Mouse (Mus musculus): ENCODE results near the gene Ptprh. TPM values are rescaled to one million over a fixed set of nuclear protein-coding genes. Genes with fewer than 3 reads are reported as not detected.

The Ptprh gene
- not detected in 2 replicates for polyA plus RNA-seq (2014; fragmentation: Nextera tagmentation; extraction: Ambion mirVana)

DNA sequence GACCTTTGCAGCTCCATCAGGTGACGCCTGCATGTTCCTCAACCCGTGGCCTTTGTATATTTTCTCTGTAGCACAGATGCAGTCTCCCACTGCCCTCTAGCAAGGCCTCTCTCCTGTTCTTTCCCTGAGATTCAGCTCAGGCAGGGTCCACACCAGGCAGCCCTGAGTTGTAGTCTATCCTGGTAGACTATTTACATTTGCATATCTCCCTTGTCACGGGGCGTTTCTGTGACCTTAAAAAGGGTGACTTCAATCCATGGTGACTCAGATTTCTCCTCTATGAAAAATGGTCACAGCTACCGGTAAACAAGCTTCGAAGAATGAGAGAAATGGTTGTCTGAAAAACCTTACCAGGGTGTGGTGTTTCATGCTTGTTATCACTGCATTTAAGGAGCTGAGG lies at the start of gene Ptprh:
Gene Ptprh (minus strand): TSS at position 169 of the 400 bp plus-strand sequence.
- no peak within 1 kb of the TSS for H3K27ac ChIP-seq (replicated peaks; ENCODE audit: low read depth, low read length)
- H3K36me3 ChIP-seq (ENCODE audit: control insufficient read depth, insufficient read depth, low read length): no peaks in the 10 kb centered on the region
- no peak for ATAC-seq (ENCODE audit: insufficient number of reproducible peaks, low FRiP score, low TSS enrichment, low read depth)
- H3K4me1 ChIP-seq (ENCODE audit: control insufficient read depth, insufficient read depth, low read length): no peaks in the 10 kb centered on the region
- DNase-seq (ENCODE audit: low spot score): no peak
- WGBS: 78% methylated on average over 6 of the region's 6 CpGs
- peaks cover 3% of the 10 kb centered on the region; the same call in 1 of the 2 replicates for H3K9me3 ChIP-seq (ENCODE audit: control insufficient read depth, low read length)
- no peak within 1 kb of the TSS for H3K4me2 ChIP-seq (ENCODE audit: low read depth, severe bottlenecking)
- no peaks in the 10 kb centered on the region for H3K27me3 ChIP-seq (ENCODE audit: control insufficient read depth, insufficient read depth, low read length)
- H3K4me3 ChIP-seq (ENCODE audit: low read depth, low read length): no peak within 1 kb of the TSS
- H3K9ac ChIP-seq (ENCODE audit: low read length): no peak within 1 kb of the TSS

DNA sequence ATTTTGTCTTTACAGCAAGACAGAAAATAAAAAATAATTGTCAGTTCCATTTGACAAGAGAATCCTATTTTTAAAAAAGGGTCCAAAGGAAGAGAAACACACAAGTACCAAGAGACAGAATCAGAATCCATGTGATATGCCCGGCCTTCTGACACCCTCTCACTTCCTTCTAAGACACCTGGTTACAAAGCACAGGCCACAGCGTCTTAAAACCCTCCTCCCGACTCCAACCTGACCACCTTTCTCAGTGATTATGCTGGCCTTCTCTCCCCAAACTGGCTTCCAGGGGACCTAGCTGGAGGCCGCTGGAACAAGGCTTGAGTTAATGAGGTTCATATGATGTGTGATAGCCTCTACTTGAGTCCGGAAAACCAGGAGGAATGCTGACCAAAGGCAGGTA lies 49.5 kb upstream of the Ptprh start:
- Histone ChIP-seq H3K27me3 (ENCODE audit: control insufficient read depth, insufficient read depth, low read length) (no peaks in the 10 kb centered on the region), H3K27ac (replicated peaks; ENCODE audit: low read depth, low read length) (no peak overlapping the region), H3K4me2 (ENCODE audit: low read depth, severe bottlenecking) (0 out of 2 replicates have a peak overlapping the region, but pooled peaks have one; percentile 4), H3K36me3 (ENCODE audit: control insufficient read depth, insufficient read depth, low read length) (peaks cover 5% of the 10 kb centered on the region; the same call in 1 of the 2 replicates), H3K9me3 (ENCODE audit: control insufficient read depth, low read length) (no peaks in the 10 kb centered on the region; the same call in 1 of the 2 replicates), H3K9ac (ENCODE audit: low read length) (no peak overlapping the region), H3K4me3 (ENCODE audit: low read depth, low read length) (no peak overlapping the region), H3K4me1 (ENCODE audit: control insufficient read depth, insufficient read depth, low read length) (peaks cover 11% of the 10 kb centered on the region)
- no peak for ATAC-seq (ENCODE audit: insufficient number of reproducible peaks, low FRiP score, low TSS enrichment, low read depth)
- WGBS: 64% methylated on average over 5 of the region's 5 CpGs
- DNase-seq (ENCODE audit: low spot score): no peak

DNA sequence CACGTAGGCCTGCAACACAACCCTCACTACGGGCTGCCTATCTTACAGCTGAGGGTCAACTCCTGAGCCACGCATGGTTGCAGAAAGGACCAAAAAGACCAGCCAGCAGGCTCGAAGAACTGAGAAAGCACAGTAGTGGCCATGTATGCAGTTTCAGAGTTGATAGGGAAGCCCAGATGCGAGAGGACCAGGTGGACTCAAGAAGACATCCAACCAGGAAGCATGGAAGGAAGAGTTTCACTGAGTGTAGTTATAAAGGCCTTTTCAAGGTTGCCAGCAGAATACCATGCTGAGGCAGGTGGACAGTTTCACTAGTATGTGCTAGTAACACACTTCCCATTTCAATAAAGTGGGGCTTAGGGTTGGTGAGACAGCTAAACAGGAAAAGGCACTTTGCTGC lies 48.9 kb upstream of the Ptprh start:
- Histone ChIP-seq H3K4me1 (ENCODE audit: control insufficient read depth, insufficient read depth, low read length) (peaks cover 10% of the 10 kb centered on the region), H3K4me2 (ENCODE audit: low read depth, severe bottlenecking) (no peak overlapping the region), H3K36me3 (ENCODE audit: control insufficient read depth, insufficient read depth, low read length) (peaks cover 5% of the 10 kb centered on the region; the same call in 1 of the 2 replicates), H3K27me3 (ENCODE audit: control insufficient read depth, insufficient read depth, low read length) (no peaks in the 10 kb centered on the region), H3K27ac (replicated peaks; ENCODE audit: low read depth, low read length) (no peak overlapping the region), H3K9ac (ENCODE audit: low read length) (no peak overlapping the region), H3K9me3 (ENCODE audit: control insufficient read depth, low read length) (no peaks in the 10 kb centered on the region; the same call in 1 of the 2 replicates), H3K4me3 (ENCODE audit: low read depth, low read length) (no peak overlapping the region)
- WGBS: 94% methylated on average over 5 of the region's 5 CpGs
- DNase-seq (ENCODE audit: low spot score) (no peak), ATAC-seq (ENCODE audit: insufficient number of reproducible peaks, low FRiP score, low TSS enrichment, low read depth) (no peak)

DNA sequence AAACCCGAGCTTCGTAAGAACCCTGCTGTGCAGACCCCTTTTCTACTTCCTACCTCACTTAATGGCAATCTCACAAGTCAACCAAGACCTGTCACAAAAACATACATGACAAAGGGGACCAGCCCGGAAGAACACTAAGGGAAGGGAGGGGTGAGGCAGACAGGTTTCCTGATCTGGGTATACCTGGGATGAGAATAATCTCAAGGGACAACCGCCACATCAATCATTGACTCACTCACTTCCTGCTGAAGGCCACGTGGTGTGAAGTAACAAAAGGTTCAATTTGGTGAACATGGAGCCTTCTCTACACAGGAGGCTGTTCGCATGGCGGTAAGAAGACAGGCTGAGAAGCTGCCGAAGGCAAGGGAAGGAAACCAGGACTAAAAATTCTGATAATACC lies 47.7 kb upstream of the Ptprh start:
- ATAC-seq (ENCODE audit: insufficient number of reproducible peaks, low FRiP score, low TSS enrichment, low read depth) (no peak), DNase-seq (ENCODE audit: low spot score) (no peak)
- Histone ChIP-seq H3K9ac (ENCODE audit: low read length) (no peak overlapping the region), H3K4me1 (ENCODE audit: control insufficient read depth, insufficient read depth, low read length) (no peaks in the 10 kb centered on the region), H3K27ac (replicated peaks; ENCODE audit: low read depth, low read length) (no peak overlapping the region), H3K36me3 (ENCODE audit: control insufficient read depth, insufficient read depth, low read length) (peaks cover 8% of the 10 kb centered on the region; the same call in 1 of the 2 replicates), H3K9me3 (ENCODE audit: control insufficient read depth, low read length) (peaks cover 2% of the 10 kb centered on the region; the same call in 1 of the 2 replicates), H3K4me3 (ENCODE audit: low read depth, low read length) (no peak overlapping the region), H3K4me2 (ENCODE audit: low read depth, severe bottlenecking) (no peak overlapping the region), H3K27me3 (ENCODE audit: control insufficient read depth, insufficient read depth, low read length) (no peaks in the 10 kb centered on the region)
- 85% methylated on average over 8 of the region's 8 CpGs for WGBS

DNA sequence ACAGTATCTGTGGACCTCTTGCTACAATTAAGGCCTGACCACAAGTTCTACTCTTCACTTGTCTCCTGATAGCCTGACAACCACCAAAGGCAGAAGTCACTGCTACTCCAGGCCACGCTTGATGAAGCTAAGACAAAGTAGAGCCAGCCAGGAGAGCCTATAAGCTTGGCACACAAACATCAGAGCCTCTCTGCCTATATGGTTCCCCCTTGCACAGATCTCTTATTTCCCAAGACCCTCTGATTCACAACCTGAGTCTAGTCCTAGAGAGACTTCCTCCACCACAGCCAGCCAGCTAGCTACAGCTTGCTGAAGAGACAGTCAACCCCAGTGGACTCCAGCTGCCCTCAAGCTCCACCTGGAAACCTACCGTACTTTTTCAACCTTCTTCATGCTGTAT lies 44.2 kb upstream of the Ptprh start:
- no peak overlapping the region for H3K9ac ChIP-seq (ENCODE audit: low read length)
- peaks cover 2% of the 10 kb centered on the region; the same call in 1 of the 2 replicates for H3K9me3 ChIP-seq (ENCODE audit: control insufficient read depth, low read length)
- H3K27ac ChIP-seq (replicated peaks; ENCODE audit: low read depth, low read length): no peak overlapping the region
- H3K4me1 ChIP-seq (ENCODE audit: control insufficient read depth, insufficient read depth, low read length): no peaks in the 10 kb centered on the region
- ATAC-seq (ENCODE audit: insufficient number of reproducible peaks, low FRiP score, low TSS enrichment, low read depth) (no peak), DNase-seq (ENCODE audit: low spot score) (no peak)
- H3K27me3 ChIP-seq (ENCODE audit: control insufficient read depth, insufficient read depth, low read length): no peaks in the 10 kb centered on the region
- no peak overlapping the region for H3K4me2 ChIP-seq (ENCODE audit: low read depth, severe bottlenecking)
- H3K4me3 ChIP-seq (ENCODE audit: low read depth, low read length): no peak overlapping the region
- WGBS: 86% methylated on average over 2 of the region's 2 CpGs
- peaks cover 19% of the 10 kb centered on the region for H3K36me3 ChIP-seq (ENCODE audit: control insufficient read depth, insufficient read depth, low read length)

DNA sequence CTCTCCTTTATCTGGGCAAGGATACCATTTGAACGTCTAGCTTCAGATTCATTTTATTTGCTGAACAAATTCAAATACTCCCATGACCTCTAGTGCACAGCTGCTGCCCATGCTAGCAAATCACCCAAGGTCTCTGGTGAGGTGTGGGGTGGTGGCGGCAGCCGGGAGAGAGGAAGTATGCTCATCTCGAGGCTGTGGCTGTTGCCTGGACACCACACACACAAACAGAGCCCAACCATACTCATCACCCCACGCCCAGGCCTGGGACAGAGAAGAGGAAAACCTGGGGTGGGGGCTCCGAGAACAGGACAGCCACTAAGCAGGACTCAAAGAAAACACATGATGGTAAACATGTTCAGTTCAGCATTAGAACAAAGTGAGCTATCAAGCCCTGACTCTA lies 43.5 kb upstream of the Ptprh start:
- no peak overlapping the region for H3K4me3 ChIP-seq (ENCODE audit: low read depth, low read length)
- H3K36me3 ChIP-seq (ENCODE audit: control insufficient read depth, insufficient read depth, low read length): peaks cover 22% of the 10 kb centered on the region
- DNase-seq (ENCODE audit: low spot score) (no peak), ATAC-seq (ENCODE audit: insufficient number of reproducible peaks, low FRiP score, low TSS enrichment, low read depth) (no peak)
- H3K27me3 ChIP-seq (ENCODE audit: control insufficient read depth, insufficient read depth, low read length): no peaks in the 10 kb centered on the region
- no peak overlapping the region for H3K27ac ChIP-seq (replicated peaks; ENCODE audit: low read depth, low read length)
- H3K4me2 ChIP-seq (ENCODE audit: low read depth, severe bottlenecking): no peak overlapping the region
- 87% methylated on average over 6 of the region's 6 CpGs for WGBS
- H3K9me3 ChIP-seq (ENCODE audit: control insufficient read depth, low read length): peaks cover 2% of the 10 kb centered on the region; the same call in 1 of the 2 replicates
- H3K9ac ChIP-seq (ENCODE audit: low read length): no peak overlapping the region
- H3K4me1 ChIP-seq (ENCODE audit: control insufficient read depth, insufficient read depth, low read length): no peaks in the 10 kb centered on the region

DNA sequence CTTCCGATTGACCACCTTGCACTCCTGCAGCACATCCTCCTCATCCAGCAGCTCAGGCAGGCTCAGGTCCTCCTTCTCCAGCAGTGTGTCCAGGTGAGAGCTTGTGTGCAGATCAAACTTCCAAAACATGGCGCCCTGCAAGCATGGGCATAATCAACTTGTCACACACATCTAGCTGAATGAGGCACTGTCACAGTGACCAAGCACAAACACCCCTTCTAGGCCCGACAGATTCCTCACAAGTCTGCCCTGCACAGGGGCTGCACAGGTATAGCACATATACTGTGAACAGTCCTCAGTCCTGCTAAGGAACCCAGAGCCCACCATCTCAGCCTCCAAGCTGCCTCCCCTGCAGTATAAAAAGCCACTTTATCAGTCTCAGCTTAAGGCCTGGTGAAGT lies 43.0 kb upstream of the Ptprh start:
- peaks cover 2% of the 10 kb centered on the region; the same call in 1 of the 2 replicates for H3K9me3 ChIP-seq (ENCODE audit: control insufficient read depth, low read length)
- no peaks in the 10 kb centered on the region for H3K4me1 ChIP-seq (ENCODE audit: control insufficient read depth, insufficient read depth, low read length)
- no peak overlapping the region for H3K4me2 ChIP-seq (ENCODE audit: low read depth, severe bottlenecking)
- DNase-seq (ENCODE audit: low spot score): no peak
- H3K27ac ChIP-seq (replicated peaks; ENCODE audit: low read depth, low read length): no peak overlapping the region
- 95% methylated on average over 3 of the region's 3 CpGs for WGBS
- H3K27me3 ChIP-seq (ENCODE audit: control insufficient read depth, insufficient read depth, low read length): no peaks in the 10 kb centered on the region
- no peak overlapping the region for H3K4me3 ChIP-seq (ENCODE audit: low read depth, low read length)
- H3K36me3 ChIP-seq (ENCODE audit: control insufficient read depth, insufficient read depth, low read length): peaks cover 24% of the 10 kb centered on the region
- H3K9ac ChIP-seq (ENCODE audit: low read length): peak overlapping the region; percentile 7
- no peak for ATAC-seq (ENCODE audit: insufficient number of reproducible peaks, low FRiP score, low TSS enrichment, low read depth)

DNA sequence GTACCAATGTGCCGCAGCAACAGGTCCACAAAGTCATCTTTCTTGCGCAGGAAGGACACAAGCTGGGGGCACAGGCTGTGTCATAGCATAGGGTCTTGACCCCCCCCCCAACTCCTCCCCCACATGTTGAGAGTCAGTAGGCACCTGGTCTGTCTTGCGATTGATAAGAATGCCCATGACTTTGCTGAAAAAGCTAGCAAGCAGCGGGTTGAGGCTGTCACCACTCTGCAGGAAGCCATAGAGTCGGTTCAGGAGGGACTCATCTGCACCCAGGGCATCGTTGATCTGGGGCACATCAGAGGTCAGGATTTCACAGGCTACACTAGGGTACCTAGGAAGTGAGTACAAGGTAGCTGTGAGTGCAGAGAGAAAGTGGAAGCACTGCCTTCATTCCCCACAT lies 39.4 kb upstream of the Ptprh start:
- 86% methylated on average over 6 of the region's 6 CpGs for WGBS
- DNase-seq (ENCODE audit: low spot score) (no peak), ATAC-seq (ENCODE audit: insufficient number of reproducible peaks, low FRiP score, low TSS enrichment, low read depth) (no peak)
- Histone ChIP-seq H3K4me2 (ENCODE audit: low read depth, severe bottlenecking) (no peak overlapping the region), H3K27me3 (ENCODE audit: control insufficient read depth, insufficient read depth, low read length) (no peaks in the 10 kb centered on the region), H3K9ac (ENCODE audit: low read length) (no peak overlapping the region), H3K4me3 (ENCODE audit: low read depth, low read length) (no peak overlapping the region), H3K36me3 (ENCODE audit: control insufficient read depth, insufficient read depth, low read length) (peaks cover 41% of the 10 kb centered on the region), H3K9me3 (ENCODE audit: control insufficient read depth, low read length) (0 out of 2 replicates have a peak, but pooled peaks cover 2% of the 10 kb centered on the region), H3K27ac (replicated peaks; ENCODE audit: low read depth, low read length) (no peak overlapping the region), H3K4me1 (ENCODE audit: control insufficient read depth, insufficient read depth, low read length) (no peaks in the 10 kb centered on the region)

DNA sequence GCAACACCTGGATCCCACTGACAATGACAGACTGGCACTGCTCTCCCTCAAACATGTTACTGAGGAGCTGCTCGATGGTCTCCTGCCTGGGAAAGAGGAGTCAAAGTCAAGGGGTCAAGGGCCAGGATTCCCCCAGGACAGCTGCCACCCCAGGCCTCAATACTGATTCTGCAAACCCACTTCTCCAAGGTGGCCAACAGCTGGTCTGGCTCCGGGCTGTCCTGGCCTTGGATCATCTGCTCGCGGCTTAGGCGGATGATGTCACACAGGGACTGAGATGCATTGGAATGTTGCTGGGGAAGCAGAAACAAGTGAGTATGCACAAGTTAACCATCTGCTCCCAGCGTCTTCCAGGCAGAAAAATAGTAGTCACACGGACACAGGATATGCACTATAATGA lies 38.1 kb upstream of the Ptprh start:
- no peaks in the 10 kb centered on the region for H3K4me1 ChIP-seq (ENCODE audit: control insufficient read depth, insufficient read depth, low read length)
- peaks cover 41% of the 10 kb centered on the region for H3K36me3 ChIP-seq (ENCODE audit: control insufficient read depth, insufficient read depth, low read length)
- 92% methylated on average over 7 of the region's 7 CpGs for WGBS
- 0 out of 2 replicates have a peak, but pooled peaks cover 2% of the 10 kb centered on the region for H3K9me3 ChIP-seq (ENCODE audit: control insufficient read depth, low read length)
- ATAC-seq (ENCODE audit: insufficient number of reproducible peaks, low FRiP score, low TSS enrichment, low read depth): no peak
- no peak overlapping the region for H3K27ac ChIP-seq (replicated peaks; ENCODE audit: low read depth, low read length)
- no peaks in the 10 kb centered on the region for H3K27me3 ChIP-seq (ENCODE audit: control insufficient read depth, insufficient read depth, low read length)
- no peak overlapping the region for H3K4me2 ChIP-seq (ENCODE audit: low read depth, severe bottlenecking)
- no peak overlapping the region for H3K9ac ChIP-seq (ENCODE audit: low read length)
- H3K4me3 ChIP-seq (ENCODE audit: low read depth, low read length): no peak overlapping the region
- no peak for DNase-seq (ENCODE audit: low spot score)

Data from limb, embryonic 11.5 days (tissue).